ENCODE assay signal across 8 mouse cellular contexts in the genomic region with DNA sequence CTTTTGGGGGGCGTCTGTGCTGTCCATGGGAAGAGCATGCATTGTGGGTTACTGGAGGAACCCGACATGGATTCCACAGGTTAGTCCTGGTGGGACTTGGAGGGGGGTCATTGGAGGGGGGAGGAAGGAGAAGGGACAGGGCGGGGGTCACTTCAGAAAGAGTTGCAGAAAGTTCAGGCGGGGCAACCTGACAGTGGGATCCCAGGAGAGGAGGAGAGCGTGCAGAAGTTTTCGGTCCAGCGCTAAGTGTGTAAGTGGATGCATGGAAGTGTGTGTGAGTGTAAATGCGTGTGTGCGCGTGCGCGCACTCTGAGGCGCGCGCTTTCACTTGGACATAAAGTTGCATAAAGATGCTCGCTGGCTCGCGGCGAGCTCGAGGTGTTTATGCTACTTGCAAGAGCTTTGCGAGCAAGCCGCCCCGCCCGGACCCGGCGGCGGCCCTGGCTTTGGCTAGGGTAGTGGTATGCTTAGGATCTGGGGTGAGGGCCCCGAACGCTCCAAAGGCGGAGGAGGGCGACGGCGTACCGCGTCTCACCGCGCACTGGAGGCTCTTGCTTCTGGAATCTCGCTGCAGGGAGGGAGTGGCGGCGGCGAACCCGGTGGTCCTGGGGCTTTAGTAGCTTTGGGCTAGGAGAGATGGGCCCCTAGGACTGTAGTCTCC. TPM values are rescaled to one million over a fixed set of nuclear protein-coding genes. Genes with fewer than 3 reads are reported as not detected.
DNase-seq lines count a peak whose midpoint lies in the region; ATAC-seq and TF ChIP-seq lines count a peak whose summit lies in the region.

No protein-coding gene starts in this region.

- no peaks in the 10 kb centered on the region for H3K9me3 ChIP-seq in limb, embryonic 13.5 days
- H3K9me3 ChIP-seq in stomach, embryonic 14.5 days (ENCODE audit: control insufficient read depth, low read depth, low read length) = no peaks in the 10 kb centered on the region

- H3K36me3 ChIP-seq in testis, adult 2 months (ENCODE audit: control insufficient read depth, insufficient read depth, low read length) = no peaks in the 10 kb centered on the region
- no peaks in the 10 kb centered on the region for H3K36me3 ChIP-seq in limb, embryonic 13.5 days
- H3K36me3 ChIP-seq in stomach, embryonic 14.5 days (ENCODE audit: control insufficient read depth, insufficient read depth, low read length) = no peaks in the 10 kb centered on the region

- peak; percentile 6 to 14 for DNase-seq in frontal cortex, postnatal 14 days (ENCODE audit: low spot score in 2 of 2)
- no peak for DNase-seq in frontal cortex, postnatal 36 days (ENCODE audit: low spot score in 2 of 2)
- DNase-seq in testis, postnatal 14 days (ENCODE audit: low spot score) = no peak
- no peak for DNase-seq in spleen, adult 18-20 months
- no peak for DNase-seq in layer of hippocampus, adult 11-12 months (ENCODE audit: low spot score)

- peak overlapping the region; percentile 54 for H3K9ac ChIP-seq in limb, embryonic 13.5 days
- no peak overlapping the region for H3K9ac ChIP-seq in stomach, embryonic 14.5 days (replicated peaks; ENCODE audit: low read depth, low read length)

- H3K4me1 ChIP-seq in testis, adult 2 months (ENCODE audit: control insufficient read depth, insufficient read depth, low read length) = peaks cover 43% of the 10 kb centered on the region
- peaks cover 49% of the 10 kb centered on the region for H3K4me1 ChIP-seq in limb, embryonic 13.5 days
- H3K4me1 ChIP-seq in stomach, embryonic 14.5 days (ENCODE audit: control insufficient read depth, insufficient read depth, low read length) = peaks cover 13% of the 10 kb centered on the region; the same call in 1 of the 2 replicates

- H3K4me3 ChIP-seq in testis, adult 2 months (ENCODE audit: control insufficient read depth, low read depth, low read length) = peak overlapping the region; percentile 12; the same call in 1 of the 2 replicates
- H3K4me3 ChIP-seq in limb, embryonic 13.5 days = peak overlapping the region; percentile 40
- peak overlapping the region; percentile 17 for H3K4me3 ChIP-seq in stomach, embryonic 14.5 days (ENCODE audit: low read depth, low read length)

- no peak; the same call in 1 of the 2 replicates for ATAC-seq in limb, embryonic 13.5 days (ENCODE audit: low FRiP score, low read depth)
- no peak for ATAC-seq in stomach, embryonic 14.5 days (ENCODE audit: insufficient number of reproducible peaks, insufficient read depth, low FRiP score, low read depth)

- no peak for TF ChIP-seq POLR2A in testis, adult 2 months (IDR thresholded peaks at IDR 0.05; ENCODE audit: control insufficient read depth, low read depth, low read length)

- peak overlapping the region; percentile 67 for H3K4me2 ChIP-seq in limb, embryonic 13.5 days (replicated peaks)
- H3K4me2 ChIP-seq in stomach, embryonic 14.5 days (replicated peaks; ENCODE audit: low read depth, low read length) = peak overlapping the region; percentile 30

- TF ChIP-seq CTCF in testis, adult 2 months (IDR thresholded peaks at IDR 0.05; ENCODE audit: control insufficient read depth, insufficient read depth, insufficient replicate concordance, low read depth, low read length) = no peak

- under 1% methylated on average over 42 of the region's 42 CpGs for WGBS in limb, embryonic 13.5 days
- WGBS in stomach, embryonic 14.5 days = under 1% methylated on average over 42 of the region's 42 CpGs

- H3K27me3 ChIP-seq in testis, adult 2 months (ENCODE audit: control insufficient read depth, insufficient read depth, low read length) = peaks cover 24% of the 10 kb centered on the region
- H3K27me3 ChIP-seq in limb, embryonic 13.5 days = peaks cover 97% of the 10 kb centered on the region
- H3K27me3 ChIP-seq in stomach, embryonic 14.5 days (ENCODE audit: control insufficient read depth, insufficient read depth, low read length) = peaks cover 72% of the 10 kb centered on the region

- no peak overlapping the region for H3K27ac ChIP-seq in testis, adult 2 months (ENCODE audit: control insufficient read depth, insufficient read depth, low read depth, low read length)
- H3K27ac ChIP-seq in limb, embryonic 13.5 days = no peak overlapping the region
- no peak overlapping the region for H3K27ac ChIP-seq in stomach, embryonic 14.5 days (ENCODE audit: low read length)

RNA-seq across cellular contexts. Expression of gene Rfx4, which starts 0.7 kb away (rescaled TPM):
- polyA plus RNA-seq in testis, adult 2 months (2012; rRNA removed) = 83.8 and 93.1 TPM in 2 replicates
- 0.52 and 0.55 TPM in 2 replicates for polyA plus RNA-seq in limb, embryonic 13.5 days (2015; fragmentation: Nextera tagmentation; extraction: Ambion mirVana)
- polyA plus RNA-seq in stomach, embryonic 14.5 days (2014; fragmentation: Nextera tagmentation; extraction: Ambion mirVana) = not detected in 2 replicates

Comparison
In these comparisons a context has a peak if more than half of its experiments do, and no peak if none do; other contexts are left out.
1. DNase-seq: peak in frontal cortex, postnatal 14 days (2 of 2); none in frontal cortex, postnatal 36 days (0 of 2), testis, postnatal 14 days (single experiment), spleen, adult 18-20 months (0 of 2) and layer of hippocampus, adult 11-12 months (single experiment).
2. RNA of gene Rfx4, which starts 0.7 kb away (polyA plus RNA-seq): 83.8 to 93.1 TPM in testis, adult 2 months; 0.52 to 0.55 TPM in limb, embryonic 13.5 days and not detected in stomach, embryonic 14.5 days; every median in the first group is over 10 times any median in the second.
3. Peak in every context shown above with its lines, with median percentiles within 50 percentile points of each other: H3K4me3 ChIP-seq.